Mouse (Mus musculus) MEL (cell line): ENCODE results near the gene Erc2.

Source experiments
- CTCF ChIP-seq, 3 experiments: IDR thresholded peaks in 2 of 3; conservative IDR thresholded peaks in 1 of 3; 2 replicates each; pipeline ENCODE4 v1.5.1; 2011 to 2012; ENCODE audit warnings: low read length in 3 of 3, low read depth in 2 of 3, mild to moderate bottlenecking in 2 of 3, improper control_type of control experiment in 1 of 3, inconsistent platforms in 1 of 3, mixed read lengths in 1 of 3, moderate library complexity in 1 of 3; ENCODE audit not compliant: control insufficient read depth in 1 of 3, insufficient read depth in 1 of 3, poor library complexity in 1 of 3, severe bottlenecking in 1 of 3
- EP300 ChIP-seq, 2 experiments: IDR thresholded peaks; 2 replicates each; pipeline ENCODE4 v1.6.1; 2011; ENCODE audit warnings: improper control_type of control experiment in 2 of 2, low read length in 2 of 2, low read depth in 1 of 2, mild to moderate bottlenecking in 1 of 2
- ETS1 ChIP-seq: IDR thresholded peaks from 2 replicates; pipeline ENCODE4 v1.6.1; 2012; ENCODE audit warnings: low read depth, mild to moderate bottlenecking, inconsistent platforms, low read length, improper control_type of control experiment, moderate library complexity
- JUND ChIP-seq: IDR thresholded peaks from 2 replicates; pipeline ENCODE4 v1.6.1; 2011; ENCODE audit warnings: low read depth, mild to moderate bottlenecking, improper control_type of control experiment, low read length
- MAZ ChIP-seq: IDR thresholded peaks from 2 replicates; pipeline ENCODE4 v1.6.1; 2012; ENCODE audit warnings: low read depth, mild to moderate bottlenecking, inconsistent platforms, low read length, improper control_type of control experiment
- MEF2A ChIP-seq: IDR thresholded peaks from 2 replicates; pipeline ENCODE4 v1.6.1; 2014; ENCODE audit warnings: low read depth, mild to moderate bottlenecking, inconsistent platforms, low read length, improper control_type of control experiment; ENCODE audit not compliant: poor library complexity, insufficient replicate concordance, severe bottlenecking; ENCODE audit errors: extremely low read depth
- MXI1 ChIP-seq: IDR thresholded peaks from 2 replicates; pipeline ENCODE4 v1.6.1; 2011; ENCODE audit warnings: mild to moderate bottlenecking, low read depth, low read length, improper control_type of control experiment
- POLR2AphosphoS2 ChIP-seq: IDR thresholded peaks from 2 replicates; pipeline ENCODE4 v1.6.1; 2011; ENCODE audit warnings: low read length, improper control_type of control experiment
- SIN3A ChIP-seq: IDR thresholded peaks from 2 replicates; pipeline ENCODE4 v1.6.1; 2012; ENCODE audit warnings: low read length, improper control_type of control experiment, inconsistent platforms
- ZKSCAN1 ChIP-seq: IDR thresholded peaks from 2 replicates; pipeline ENCODE4 v1.6.1; 2012; ENCODE audit warnings: low read depth, mild to moderate bottlenecking, inconsistent platforms, low read length, improper control_type of control experiment, moderate library complexity
- ZMIZ1 ChIP-seq: IDR thresholded peaks from 2 replicates; pipeline ENCODE4 v1.6.1; 2012; ENCODE audit warnings: low read depth, mild to moderate bottlenecking, inconsistent platforms, low read length, improper control_type of control experiment, moderate library complexity
- ZNF384 ChIP-seq: IDR thresholded peaks from 2 replicates; pipeline ENCODE4 v1.6.1; 2012; ENCODE audit warnings: low read depth, mild to moderate bottlenecking, inconsistent platforms, low read length, improper control_type of control experiment

- TF ChIP-seq SIN3A (no peak), EP300 (IDR thresholded peaks at IDR 0.05; ENCODE audit: low read depth in 1 of 2, low read length in 2 of 2) (no peak), CTCF (IDR thresholded peaks at IDR 0.05 in 2 of 3, conservative IDR thresholded peaks at IDR 0.05 in 1 of 3; ENCODE audit: control insufficient read depth in 1 of 3, insufficient read depth in 1 of 3, low read depth in 2 of 3, low read length in 3 of 3, poor library complexity in 1 of 3, severe bottlenecking in 1 of 3) (no peak), MXI1 (no peak), JUND (no peak), ZNF384 (no peak), ZMIZ1 (no peak), ZKSCAN1 (no peak), MEF2A (no peak), POLR2AphosphoS2 (no peak), MAZ (no peak), ETS1 (no peak)
Measured at GRCm38 (mm10) chr14:28295145-28295544, 672.9 kb downstream of the Erc2 start.
